Mouse (Mus musculus): ENCODE results near the gene Orc5. TPM values are rescaled to one million over a fixed set of nuclear protein-coding genes. Genes with fewer than 3 reads are reported as not detected.
A peak's percentile ranks its signal among the peaks of the same experiment; 100 is the strongest.

Gene Orc5
- 43.0 and 53.8 TPM in 2 replicates for total RNA-seq (2017)

DNA sequence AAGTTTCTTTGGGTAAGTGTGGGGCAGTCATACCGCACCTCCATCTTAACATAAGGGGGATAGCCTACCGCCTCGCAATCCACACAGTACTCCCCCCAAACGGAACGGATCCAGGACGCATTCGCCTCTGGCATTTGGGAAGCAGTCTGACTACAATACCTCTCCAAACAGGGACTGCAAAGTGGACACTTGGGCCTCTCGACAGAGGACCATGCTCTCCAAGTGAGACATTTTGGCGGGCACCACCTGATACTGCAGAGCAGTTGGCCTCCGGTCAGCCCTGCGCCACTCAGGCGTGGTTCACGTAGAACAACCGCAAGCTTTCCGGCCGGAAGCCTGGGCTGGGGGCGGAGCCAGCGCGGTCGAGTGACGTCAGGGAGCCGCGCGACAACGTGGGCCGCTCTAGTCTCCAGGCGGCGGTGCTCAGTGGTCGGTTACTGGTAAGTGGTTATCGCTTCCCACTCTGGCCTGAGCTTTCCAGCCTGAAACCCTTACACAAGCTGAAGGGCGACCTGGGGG is at the start of gene Orc5:
Gene Orc5, minus strand, starts transcription at position 397 of the 519 bp plus-strand sequence.
- peak; percentile 91 for ATAC-seq (replicated peaks; ENCODE audit: low read depth, poor library complexity, severe bottlenecking)

DNA sequence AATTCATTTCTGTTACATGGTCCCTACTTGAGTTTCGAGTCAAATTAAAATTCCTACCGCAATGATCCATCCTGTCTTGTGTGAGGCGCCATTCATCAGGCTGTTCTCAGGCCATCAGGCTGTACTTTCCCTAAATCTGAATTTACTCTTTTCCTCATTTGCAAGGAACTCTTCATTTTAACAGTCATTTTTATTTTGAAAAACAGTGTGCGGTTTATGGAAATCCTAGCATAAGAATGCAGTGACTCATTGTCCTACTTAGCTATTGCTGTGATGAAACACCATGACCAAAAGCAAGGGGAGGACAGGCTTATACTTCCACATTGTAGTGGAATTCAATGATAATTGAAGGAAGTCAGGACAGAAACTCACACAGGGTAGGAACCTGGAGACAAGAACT is 46.8 kb upstream of the Orc5 start:
- ATAC-seq (replicated peaks; ENCODE audit: low read depth, poor library complexity, severe bottlenecking): no peak

DNA sequence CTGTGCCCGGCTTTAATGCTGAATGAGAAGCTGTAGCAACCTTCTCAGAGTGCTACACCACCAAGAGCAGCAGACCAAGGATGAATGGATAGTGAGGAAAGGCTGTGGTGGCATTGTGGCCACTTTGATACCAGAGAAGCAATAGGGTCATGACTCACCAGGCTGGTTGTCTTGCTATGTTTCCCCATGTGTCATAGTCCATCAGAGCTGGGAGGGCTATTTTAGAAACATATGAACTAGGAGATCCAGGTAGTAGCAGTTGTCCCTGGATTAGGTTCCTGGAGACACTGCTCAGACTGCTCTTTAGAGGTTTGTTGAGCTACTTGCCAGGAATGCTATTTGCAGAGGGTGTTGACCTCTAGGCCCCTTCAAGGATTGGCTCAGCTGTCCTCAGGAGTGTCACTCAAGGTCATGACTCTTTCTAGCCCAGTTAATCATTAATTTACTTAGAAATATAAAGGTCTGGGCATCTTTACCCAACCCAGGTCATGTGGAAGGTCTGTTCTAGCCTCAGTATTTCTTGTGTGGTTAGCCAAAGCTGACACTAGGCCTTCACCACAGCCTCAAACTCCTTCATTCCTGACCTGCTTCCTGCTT is 39.2 kb upstream of the Orc5 start:
- ATAC-seq (replicated peaks; ENCODE audit: low read depth, poor library complexity, severe bottlenecking): no peak

DNA sequence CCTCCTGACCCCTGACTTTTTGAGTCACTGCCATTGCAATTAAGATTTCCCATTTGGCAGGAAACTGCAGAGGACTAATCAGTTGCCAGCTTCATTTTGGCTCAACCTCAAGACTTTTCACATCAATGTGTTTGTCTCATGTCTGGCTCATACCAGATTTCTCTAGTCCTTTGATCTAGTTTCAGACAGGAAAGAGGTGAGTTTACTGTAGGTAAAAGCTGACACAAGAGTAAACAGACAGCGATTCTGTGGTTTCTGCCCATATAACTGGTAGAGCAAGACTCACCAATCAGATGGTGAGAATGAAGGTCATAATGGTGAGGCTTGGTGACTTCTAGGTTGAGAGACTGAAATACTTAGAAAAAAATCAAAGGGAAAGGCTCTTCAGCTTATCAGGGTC is 37.3 kb upstream of the Orc5 start:
- ATAC-seq (replicated peaks; ENCODE audit: low read depth, poor library complexity, severe bottlenecking): no peak

DNA sequence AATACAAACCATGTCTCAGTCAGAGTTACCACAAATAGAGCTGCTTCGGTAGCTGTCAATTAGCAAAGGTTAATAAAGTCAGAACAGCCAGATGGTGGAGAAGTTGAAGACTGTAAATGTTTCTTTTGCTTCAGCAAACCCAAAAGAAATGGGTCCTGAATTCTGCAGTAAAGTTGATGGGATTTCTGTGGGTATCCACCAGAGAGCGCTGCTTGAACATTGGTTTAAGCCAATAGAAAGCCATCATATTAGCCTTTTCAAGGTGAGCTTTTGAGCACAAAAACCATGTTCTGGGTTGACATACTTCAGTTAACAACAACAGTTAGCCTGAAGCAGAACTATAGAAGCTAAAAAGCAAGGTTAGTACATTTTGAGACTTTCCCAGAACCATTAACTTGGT is 34.3 kb upstream of the Orc5 start:
- ATAC-seq (replicated peaks; ENCODE audit: low read depth, poor library complexity, severe bottlenecking): no peak

DNA sequence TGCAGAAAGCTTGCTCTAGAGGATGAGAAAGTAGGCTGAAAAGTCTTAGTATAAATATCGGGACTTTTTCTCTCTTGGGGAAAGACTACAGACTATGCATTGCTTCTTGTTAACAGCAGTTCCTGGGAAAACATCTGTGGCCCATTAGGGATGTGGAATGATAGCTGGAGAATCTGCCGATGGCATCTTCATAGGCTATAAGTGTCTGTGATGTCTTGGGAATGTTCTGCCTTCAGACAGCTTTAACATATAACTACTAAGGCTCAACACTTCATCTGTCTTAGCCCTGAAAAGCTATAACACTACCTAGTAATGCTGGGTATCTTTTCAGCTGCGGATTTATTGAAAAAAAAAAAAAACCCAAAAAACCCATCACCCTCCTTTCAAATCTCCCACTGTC is 27.8 kb upstream of the Orc5 start:
- no peak for ATAC-seq (replicated peaks; ENCODE audit: low read depth, poor library complexity, severe bottlenecking)

DNA sequence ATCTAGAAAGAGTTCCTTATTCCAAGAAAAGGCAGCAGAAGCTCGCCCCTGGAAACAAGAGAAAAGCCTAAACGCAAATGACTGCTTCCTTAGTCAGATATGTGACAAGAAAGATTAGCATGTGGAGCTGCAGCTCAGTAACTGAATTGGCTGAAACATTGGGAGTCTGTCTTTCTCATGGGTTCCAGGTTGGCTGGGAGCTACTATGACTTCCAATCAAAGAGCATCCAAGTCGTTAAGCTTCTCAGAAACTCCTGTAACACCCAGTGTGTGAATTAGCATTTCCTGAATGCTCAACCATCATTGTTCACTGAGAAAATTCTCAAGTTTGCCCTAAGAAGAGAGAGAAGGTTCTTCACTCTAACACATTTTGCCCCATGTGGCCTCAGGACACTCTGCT is 24.5 kb upstream of the Orc5 start:
- ATAC-seq (replicated peaks; ENCODE audit: low read depth, poor library complexity, severe bottlenecking): no peak

DNA sequence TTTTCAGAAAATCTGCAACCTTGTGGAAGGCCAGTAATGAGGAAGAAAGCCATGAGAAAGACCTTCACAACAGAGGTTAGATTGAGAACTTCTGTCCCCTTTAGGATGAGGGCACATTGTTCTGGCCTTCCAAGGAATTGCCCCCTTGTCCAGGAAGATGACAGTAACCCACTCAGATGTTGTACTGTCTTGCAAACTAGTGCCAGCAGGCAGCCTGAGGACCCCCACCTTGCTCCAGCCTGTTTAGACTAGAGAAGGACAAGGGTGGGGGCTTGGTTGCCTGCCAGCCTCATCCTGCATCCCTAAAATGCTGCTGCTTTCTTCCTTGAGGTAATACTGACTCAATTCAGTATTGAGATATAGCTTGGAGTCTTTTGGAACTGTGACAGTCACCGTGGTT is 23.9 kb upstream of the Orc5 start:
- ATAC-seq (replicated peaks; ENCODE audit: low read depth, poor library complexity, severe bottlenecking): no peak

DNA sequence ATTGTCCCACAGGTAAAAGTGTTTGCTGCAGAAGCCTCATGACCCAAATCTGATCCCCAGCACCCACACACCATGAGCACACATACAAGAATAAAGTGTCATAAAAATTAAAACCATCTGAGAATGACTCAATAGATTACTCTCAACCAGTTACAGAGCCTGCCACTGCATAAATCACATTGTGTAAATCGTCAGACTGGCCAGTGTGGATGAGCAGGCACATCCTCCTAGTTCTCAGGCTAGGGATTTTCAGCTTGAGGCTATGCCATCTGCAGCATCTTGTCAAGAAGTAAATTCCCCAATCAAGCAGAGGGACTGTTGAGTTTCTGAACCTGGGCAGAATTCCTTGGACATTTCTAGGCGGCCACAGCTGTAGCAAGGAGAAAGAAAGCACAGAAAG is 23.5 kb upstream of the Orc5 start:
- ATAC-seq (replicated peaks; ENCODE audit: low read depth, poor library complexity, severe bottlenecking): no peak

DNA sequence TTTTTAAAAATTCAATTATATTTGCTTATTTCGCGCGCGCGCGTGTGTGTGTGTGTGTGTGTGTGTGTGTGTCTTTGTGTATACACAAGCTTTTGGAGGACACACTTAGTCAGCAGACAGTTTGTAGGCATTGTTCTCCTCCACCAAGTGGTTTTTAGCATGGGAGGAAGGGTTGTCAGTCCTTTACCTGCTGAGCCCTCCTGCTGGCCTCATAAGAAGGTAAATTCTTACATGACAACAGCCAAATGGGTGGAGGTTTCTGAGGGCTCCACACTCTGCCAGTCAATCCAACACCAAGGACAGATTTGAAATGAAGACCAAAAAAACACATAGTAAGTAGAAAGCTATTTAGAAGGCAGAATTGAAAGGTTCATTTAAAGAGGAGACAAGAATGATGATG is 22.7 kb upstream of the Orc5 start:
- ATAC-seq (replicated peaks; ENCODE audit: low read depth, poor library complexity, severe bottlenecking): no peak

DNA sequence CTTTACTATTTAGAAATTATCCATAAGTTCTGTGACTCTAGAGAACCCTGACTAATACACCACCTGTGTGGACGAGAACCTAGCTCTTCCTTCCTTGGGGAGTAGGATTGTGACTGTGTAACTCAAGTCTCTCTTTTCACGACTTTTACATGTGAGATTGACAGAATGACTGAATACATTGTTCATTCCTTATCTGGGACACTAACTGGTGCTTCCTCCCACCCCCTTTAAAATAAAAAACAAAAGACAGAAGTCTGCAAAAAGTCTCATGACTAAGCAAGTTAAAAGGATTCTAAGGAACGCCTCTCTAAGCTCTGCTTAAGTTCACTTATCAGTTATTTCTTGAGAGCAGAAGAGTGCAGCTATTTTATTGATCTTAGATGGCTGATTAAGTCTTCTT is 22.2 kb upstream of the Orc5 start:
- no peak for ATAC-seq (replicated peaks; ENCODE audit: low read depth, poor library complexity, severe bottlenecking)

DNA sequence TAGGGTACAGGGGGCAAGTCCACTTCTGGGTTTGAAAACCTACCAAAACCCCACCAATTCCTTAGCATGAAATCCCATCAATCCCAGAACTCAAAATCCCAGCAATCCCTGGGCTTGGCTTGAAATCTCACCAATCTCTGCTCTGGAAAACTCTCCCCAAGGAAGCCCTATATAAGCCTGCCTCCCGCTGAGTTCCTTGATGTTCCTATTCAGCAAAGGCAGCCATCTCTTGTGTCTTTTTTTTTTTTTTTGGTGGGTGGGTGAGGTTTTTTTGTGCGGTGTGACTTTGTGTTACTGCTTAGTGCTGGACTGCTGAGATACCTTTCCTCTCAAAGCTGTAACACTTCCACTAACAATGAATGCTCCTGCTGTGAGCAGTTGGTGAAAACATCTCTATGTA is 15.5 kb upstream of the Orc5 start:
- no peak for ATAC-seq (replicated peaks; ENCODE audit: low read depth, poor library complexity, severe bottlenecking)

DNA sequence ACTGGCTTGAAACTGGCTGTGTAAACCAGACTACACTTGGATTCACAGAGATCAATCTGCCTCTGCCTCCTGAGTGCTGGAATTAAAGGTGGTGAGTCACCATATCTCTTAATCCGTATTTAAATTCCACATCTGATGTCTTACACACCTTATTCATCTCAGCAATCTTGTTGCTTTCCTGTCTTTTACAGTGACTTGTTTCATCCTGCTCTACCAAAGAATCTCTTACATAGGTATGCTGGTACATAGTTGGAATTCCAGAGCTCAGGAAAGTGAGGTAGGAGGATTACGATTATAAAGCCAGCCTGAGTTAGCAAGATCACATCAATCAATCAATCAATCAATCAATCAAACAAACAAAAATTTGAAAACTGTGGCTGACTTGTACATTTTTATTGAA is 9.6 kb upstream of the Orc5 start:
- ATAC-seq (replicated peaks; ENCODE audit: low read depth, poor library complexity, severe bottlenecking): no peak

DNA sequence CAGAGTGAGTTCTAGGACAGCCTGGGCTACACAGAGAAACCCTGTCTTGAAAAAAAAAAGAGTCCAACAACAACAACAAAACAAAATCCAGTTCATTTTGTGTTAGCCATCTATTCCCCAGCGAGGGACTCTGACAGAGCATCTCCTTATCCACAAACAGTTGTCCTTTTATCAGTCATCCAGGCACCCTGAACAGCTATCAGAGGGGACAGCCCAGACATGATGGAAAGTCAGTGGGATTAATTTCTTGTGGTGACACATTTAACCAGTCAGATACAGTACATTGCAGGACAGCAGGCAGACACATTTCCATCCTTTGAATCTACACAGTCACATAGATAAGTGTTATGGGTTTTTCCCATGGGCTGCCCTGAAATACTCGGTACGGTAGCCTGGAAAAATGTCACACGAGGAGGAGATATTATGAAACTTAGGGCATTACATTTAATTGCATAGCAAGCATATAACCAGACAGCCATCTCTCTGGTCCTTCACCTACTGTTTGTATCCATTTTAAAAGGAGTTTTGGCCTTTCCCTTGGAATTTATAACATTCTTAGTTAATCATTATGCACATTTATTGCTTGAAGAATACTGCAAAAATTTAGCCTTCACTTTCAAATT is 7.4 kb upstream of the Orc5 start:
- ATAC-seq (replicated peaks; ENCODE audit: low read depth, poor library complexity, severe bottlenecking): peak; percentile 60; the same call in 1 of the 2 replicates

DNA sequence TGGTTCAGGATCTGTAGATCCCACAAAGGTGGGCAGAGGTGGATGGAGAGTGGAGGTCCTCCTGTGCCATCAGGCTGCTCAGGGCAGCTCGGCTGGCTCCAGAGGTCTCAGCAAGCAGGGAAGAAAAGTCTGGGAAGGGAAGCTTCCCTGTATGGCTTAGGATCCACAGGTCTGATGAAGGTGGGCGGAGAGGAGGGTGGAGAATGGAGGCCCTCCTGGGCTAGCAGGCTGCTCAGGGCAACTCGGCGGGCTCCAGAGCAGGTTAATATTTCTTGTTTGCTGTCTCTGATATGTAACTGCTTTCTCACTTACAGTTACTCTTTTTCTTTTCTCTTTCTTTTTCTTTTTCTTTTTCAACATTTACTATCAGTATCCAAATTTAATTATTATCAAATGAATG is 6.5 kb upstream of the Orc5 start:
- ATAC-seq (replicated peaks; ENCODE audit: low read depth, poor library complexity, severe bottlenecking): no peak

DNA sequence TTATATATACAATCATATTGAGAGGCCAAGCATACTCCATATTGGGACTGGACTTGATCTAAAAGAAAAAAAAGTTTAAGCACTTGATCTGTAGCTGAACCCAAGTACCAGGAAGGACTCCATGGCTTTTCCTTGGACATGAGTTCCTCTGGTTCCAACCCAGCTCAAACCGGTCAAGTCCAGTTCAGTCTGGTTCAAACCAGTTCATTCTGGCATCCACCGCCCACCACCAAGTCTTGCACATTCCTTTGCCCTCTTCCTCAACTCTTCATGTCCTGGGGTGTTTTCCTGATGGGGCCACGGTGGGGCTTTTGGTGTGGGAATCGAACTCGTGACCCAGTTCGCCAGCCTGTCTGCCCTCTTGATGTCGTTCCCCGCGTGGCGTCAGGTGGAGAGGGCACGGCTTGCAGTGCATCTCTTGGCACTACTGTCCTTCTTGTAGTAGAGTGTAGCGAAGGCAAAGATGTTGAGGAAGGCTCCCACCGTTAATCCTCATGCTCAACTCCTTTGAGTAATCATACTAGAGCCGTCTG is 2.1 kb upstream of the Orc5 start:
- ATAC-seq (replicated peaks; ENCODE audit: low read depth, poor library complexity, severe bottlenecking): no peak

DNA sequence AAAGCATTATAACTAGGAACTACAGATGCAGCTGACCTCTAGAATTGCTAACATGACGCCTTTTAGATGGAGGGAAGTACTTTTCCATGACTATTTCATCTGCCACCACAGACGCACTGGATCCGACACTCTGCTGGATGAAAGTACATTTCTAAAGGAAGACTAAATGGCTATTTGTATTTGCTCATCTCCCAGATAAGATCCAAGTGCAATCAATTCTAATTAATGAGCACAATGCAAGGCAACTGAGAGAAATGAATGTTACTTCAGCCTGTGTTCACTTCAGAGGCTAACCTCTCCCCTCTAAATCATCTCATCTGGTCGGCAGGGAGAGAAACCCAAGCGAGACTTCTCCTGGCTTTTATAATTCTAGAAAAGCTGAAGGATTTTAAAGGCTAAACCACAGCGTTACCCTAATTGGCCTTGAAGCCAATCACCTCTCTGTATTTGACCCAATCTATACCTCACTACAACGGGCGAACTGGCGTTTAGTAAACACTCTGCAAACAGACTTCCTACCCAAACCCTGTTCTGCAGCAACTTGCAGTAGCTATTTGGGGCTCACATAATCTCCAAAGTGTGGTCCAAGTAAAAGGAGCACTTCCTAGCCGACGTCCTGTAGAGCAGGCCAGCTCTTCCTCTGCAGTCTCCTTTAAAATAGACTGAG is 730 bp downstream of the Orc5 start:
- peak; percentile 37 for ATAC-seq (replicated peaks; ENCODE audit: low read depth, poor library complexity, severe bottlenecking)

DNA sequence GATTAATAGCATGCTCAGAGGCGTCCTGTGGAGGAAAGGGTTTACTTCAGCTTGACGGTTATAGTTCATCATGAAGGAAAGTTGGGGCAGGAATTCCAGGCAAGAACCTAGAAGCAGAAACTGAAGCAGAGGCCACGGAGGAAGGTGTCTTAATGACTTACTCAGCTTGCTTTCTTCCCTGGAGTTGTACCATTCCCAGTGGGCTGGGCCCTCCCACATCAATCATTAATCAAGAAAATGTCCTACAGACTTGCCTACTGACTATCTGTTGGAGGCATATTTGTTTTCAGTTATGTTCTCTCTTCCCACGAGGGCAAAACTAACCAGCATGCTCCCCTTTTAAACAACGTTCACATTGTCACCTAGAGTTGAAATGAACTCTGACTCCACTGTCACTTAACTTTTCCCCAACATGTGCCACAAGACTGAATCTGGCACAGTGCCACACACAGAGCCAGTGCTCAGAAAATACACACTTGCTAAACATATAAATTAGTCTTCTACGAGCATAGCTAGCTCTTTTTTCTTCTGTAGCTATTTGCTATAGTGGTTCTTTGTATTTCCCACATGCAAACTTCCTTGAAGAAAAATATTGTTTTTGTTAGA is 1.6 kb downstream of the Orc5 start:
- ATAC-seq (replicated peaks; ENCODE audit: low read depth, poor library complexity, severe bottlenecking): no peak

DNA sequence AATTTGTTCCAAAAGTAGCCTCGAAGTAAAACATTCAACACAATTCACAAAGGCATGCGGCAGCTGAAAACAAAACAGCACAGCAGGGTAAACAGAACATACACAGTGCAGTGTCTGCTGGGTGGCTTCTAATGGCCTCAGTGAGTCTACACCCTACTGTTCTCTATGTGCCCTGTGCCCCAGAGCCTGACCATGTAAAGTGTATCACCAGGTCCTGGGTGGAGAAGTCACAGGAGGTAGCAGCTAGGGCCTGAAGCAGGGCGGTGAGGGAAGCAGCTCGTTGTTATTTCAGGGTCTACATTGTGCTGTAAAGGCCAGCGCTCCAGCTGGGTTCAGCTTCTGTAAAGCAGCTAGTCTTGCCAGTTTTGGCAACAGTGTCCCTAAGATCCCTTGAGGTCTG is 3.7 kb downstream of the Orc5 start:
- no peak for ATAC-seq (replicated peaks; ENCODE audit: low read depth, poor library complexity, severe bottlenecking)

DNA sequence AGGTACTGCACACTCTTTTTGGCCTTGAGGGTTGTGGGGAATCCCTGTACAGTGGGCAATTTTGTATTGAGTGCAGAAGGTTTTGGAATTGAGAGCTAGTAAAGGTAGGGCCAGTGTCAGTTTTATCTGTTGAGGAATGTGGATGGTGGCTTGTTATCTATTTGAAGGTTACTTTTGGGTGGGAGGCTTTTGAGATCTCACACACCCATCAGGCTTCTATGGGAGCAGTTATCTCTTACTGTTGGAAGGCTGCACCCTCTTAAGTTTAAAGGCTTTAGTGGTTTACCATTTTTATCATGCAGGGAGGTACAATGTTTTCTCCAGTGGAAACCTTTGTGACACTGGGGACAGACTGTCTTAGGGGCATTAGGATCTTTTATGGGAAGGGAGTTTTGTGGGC is 4.9 kb downstream of the Orc5 start:
- no peak for ATAC-seq (replicated peaks; ENCODE audit: low read depth, poor library complexity, severe bottlenecking)

DNA sequence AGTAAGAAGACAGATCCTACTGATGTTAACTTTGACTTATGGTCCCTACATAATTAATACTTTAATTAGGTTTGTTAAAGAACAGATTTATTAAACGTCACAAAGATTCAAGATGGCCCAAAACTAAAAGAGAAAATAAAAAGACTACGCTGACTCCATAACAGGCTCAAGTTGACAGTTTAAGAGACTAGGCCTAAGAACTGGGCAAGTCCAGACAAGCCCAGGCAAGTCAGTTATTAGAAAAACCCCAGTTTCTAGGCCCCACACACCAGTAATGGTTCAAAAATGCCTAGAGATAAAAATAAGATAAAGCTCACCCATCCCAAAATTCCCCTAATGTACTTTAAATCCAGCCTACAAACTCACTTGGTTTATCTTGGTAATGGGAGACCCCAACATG is 7.6 kb downstream of the Orc5 start:
- no peak for ATAC-seq (replicated peaks; ENCODE audit: low read depth, poor library complexity, severe bottlenecking)

Data from common myeloid progenitor, adult 5-6 weeks (primary cell).